Mouse (Mus musculus) heart, embryonic 13.5 days (tissue): ENCODE data around the gene Rpp40. TPM values are rescaled to one million over a fixed set of nuclear protein-coding genes. Genes with fewer than 3 reads are reported as not detected.

Experiments
- ATAC-seq: fragments of 200-750 bp; cut with Nextera tagmentation; 2 replicates; pipeline ENCODE4 v1.8.0; 2017; ENCODE audit warnings: moderate TSS enrichment; ENCODE audit not compliant: insufficient number of reproducible peaks, low FRiP score, low TSS enrichment; ENCODE audit errors: extremely low read depth
- H3K27ac ChIP-seq: fragments of 300-500 bp; sonication (generic); replicated peaks from 2 replicates; pipeline ENCODE4 v1.5.1; 2015; ENCODE audit warnings: moderate library complexity, mild to moderate bottlenecking, inconsistent platforms
- H3K27me3 ChIP-seq: fragments of 300-500 bp; sonication (generic); replicated peaks from 2 replicates; pipeline ENCODE4 v1.6.1; 2015; ENCODE audit warnings: mild to moderate bottlenecking, inconsistent platforms
- H3K36me3 ChIP-seq: fragments of 300-500 bp; sonication (generic); 2 replicates; pipeline ENCODE4 v1.6.1; 2015; ENCODE audit warnings: mild to moderate bottlenecking, inconsistent platforms
- H3K4me1 ChIP-seq: fragments of 300-500 bp; sonication (generic); 2 replicates; pipeline ENCODE4 v1.6.1; 2015; ENCODE audit warnings: inconsistent platforms
- H3K4me2 ChIP-seq: fragments of 300-500 bp; sonication (generic); 2 replicates; pipeline ENCODE4 v1.6.1; 2015; ENCODE audit warnings: inconsistent platforms, mild to moderate bottlenecking, moderate library complexity
- H3K4me3 ChIP-seq: fragments of 300-500 bp; sonication (generic); 2 replicates; pipeline ENCODE4 v1.5.1; 2015; ENCODE audit warnings: moderate library complexity, mild to moderate bottlenecking, inconsistent platforms
- H3K9ac ChIP-seq: fragments of 300-500 bp; sonication (generic); 2 replicates; pipeline ENCODE4 v1.6.1; 2015; ENCODE audit warnings: inconsistent platforms, mild to moderate bottlenecking, moderate library complexity
- H3K9me3 ChIP-seq: fragments of 300-500 bp; sonication (generic); 2 replicates; pipeline ENCODE4 v1.6.1; 2016; ENCODE audit warnings: inconsistent platforms
- WGBS: fragments of 180-500 bp; shearing (Covaris S2); methylation state at CpG from one replicate; pipeline ENCODE4 v1.1.7; 2015; ENCODE audit warnings: mixed read lengths; 5-methylcytosine and 5-hydroxymethylcytosine counted together
- polyA plus RNA-seq: library from polyadenylated mRNA; unstranded; fragments of >200 nt; fragmentation: Nextera tagmentation; extraction: Ambion mirVana; gene quantifications from 2 replicates; pipeline ENCODE4 v1.2.1, GENCODE M21; 2015

The Rpp40 gene
- polyA plus RNA-seq: 9.7 and 9.8 TPM in 2 replicates

GRCm38 (mm10) chr13:35905879-35906481 lies at the start of gene Rpp40:
Gene Rpp40 (minus strand): TSS chr13:35906359.
- peak within 1 kb of the TSS; percentile 82 for H3K9ac ChIP-seq
- H3K27me3 ChIP-seq: no peaks in the 10 kb centered on the region
- no peak within 1 kb of the TSS for H3K27ac ChIP-seq
- WGBS: under 1% methylated on average over 35 of the region's 35 CpGs
- peak; percentile 95 for ATAC-seq
- no peaks in the 10 kb centered on the region for H3K9me3 ChIP-seq
- H3K36me3 ChIP-seq: no peaks in the 10 kb centered on the region
- peak within 1 kb of the TSS; percentile 71 for H3K4me3 ChIP-seq
- peaks cover 5% of the 10 kb centered on the region; the same call in 1 of the 2 replicates for H3K4me1 ChIP-seq
- peak within 1 kb of the TSS; percentile 84 for H3K4me2 ChIP-seq

- H3K4me2 ChIP-seq: no peak overlapping the region
- H3K27ac ChIP-seq: no peak overlapping the region
- H3K27me3 ChIP-seq: no peaks in the 10 kb centered on the region
- no peak overlapping the region for H3K9ac ChIP-seq
- H3K4me1 ChIP-seq: no peaks in the 10 kb centered on the region
- WGBS: 68% methylated on average over 17 of the region's 17 CpGs
- H3K36me3 ChIP-seq: no peaks in the 10 kb centered on the region
- no peaks in the 10 kb centered on the region for H3K9me3 ChIP-seq
- no peak overlapping the region for H3K4me3 ChIP-seq
- no peak for ATAC-seq
These were observed 43.8 kb upstream of the Rpp40 start for GRCm38 (mm10) chr13:35949814-35950455.

- H3K4me3 ChIP-seq: no peak overlapping the region
- ATAC-seq: no peak
- WGBS: 17% methylated on average over 14 of the region's 14 CpGs
- peak overlapping the region; percentile 43 for H3K4me2 ChIP-seq
- H3K9ac ChIP-seq: no peak overlapping the region
- no peaks in the 10 kb centered on the region for H3K9me3 ChIP-seq
- H3K27me3 ChIP-seq: no peaks in the 10 kb centered on the region
- H3K4me1 ChIP-seq: no peaks in the 10 kb centered on the region
- H3K36me3 ChIP-seq: no peaks in the 10 kb centered on the region
- no peak overlapping the region for H3K27ac ChIP-seq
These were observed 41.3 kb upstream of the Rpp40 start for GRCm38 (mm10) chr13:35947354-35948000.

DNA sequence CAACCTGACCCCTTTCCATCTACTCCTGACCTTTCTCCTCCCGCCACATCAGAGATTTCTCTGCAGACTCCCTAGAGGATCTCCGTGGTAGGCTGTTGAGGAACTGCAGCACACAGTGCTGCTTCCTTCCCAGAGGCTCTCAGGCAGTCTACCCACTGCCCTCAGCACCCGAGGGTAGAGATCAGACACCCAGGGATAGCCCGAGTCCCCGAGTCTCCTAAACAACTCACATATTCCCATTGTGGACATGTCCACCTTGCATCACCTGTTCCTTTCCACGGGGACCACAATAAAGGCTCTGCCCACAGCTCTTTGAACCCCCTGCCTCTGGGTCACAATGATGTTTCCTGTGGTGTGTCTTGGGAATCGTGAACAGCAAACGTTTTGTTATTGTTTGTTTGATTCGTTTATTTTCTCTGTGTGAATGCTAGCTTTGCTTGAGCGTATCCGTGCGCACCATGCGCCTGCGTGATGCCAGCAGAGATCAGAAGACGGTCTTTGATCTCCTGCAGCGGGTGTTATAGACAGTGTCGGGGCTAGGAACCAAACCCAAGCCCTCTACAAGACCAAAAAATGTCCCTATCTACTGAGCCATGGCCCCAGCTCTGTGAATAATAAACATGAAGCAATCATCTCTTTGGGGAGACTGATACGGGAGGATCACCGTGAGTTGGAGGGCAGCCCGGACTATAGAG lies 40.6 kb upstream of the Rpp40 start:
- no peak overlapping the region for H3K9ac ChIP-seq
- H3K27ac ChIP-seq: no peak overlapping the region
- no peaks in the 10 kb centered on the region for H3K36me3 ChIP-seq
- no peaks in the 10 kb centered on the region for H3K9me3 ChIP-seq
- H3K4me2 ChIP-seq: no peak overlapping the region
- no peaks in the 10 kb centered on the region for H3K4me1 ChIP-seq
- 66% methylated on average over 20 of the region's 20 CpGs for WGBS
- H3K4me3 ChIP-seq: no peak overlapping the region
- no peak for ATAC-seq
- no peaks in the 10 kb centered on the region for H3K27me3 ChIP-seq

- no peaks in the 10 kb centered on the region for H3K9me3 ChIP-seq
- no peak for ATAC-seq
- H3K4me1 ChIP-seq: no peaks in the 10 kb centered on the region
- H3K27me3 ChIP-seq: no peaks in the 10 kb centered on the region
- H3K36me3 ChIP-seq: no peaks in the 10 kb centered on the region
- 78% methylated on average over 5 of the region's 5 CpGs for WGBS
- H3K4me3 ChIP-seq: no peak overlapping the region
- no peak overlapping the region for H3K27ac ChIP-seq
- H3K9ac ChIP-seq: no peak overlapping the region
- no peak overlapping the region for H3K4me2 ChIP-seq
These were observed 34.8 kb upstream of the Rpp40 start for GRCm38 (mm10) chr13:35940934-35941333.

DNA sequence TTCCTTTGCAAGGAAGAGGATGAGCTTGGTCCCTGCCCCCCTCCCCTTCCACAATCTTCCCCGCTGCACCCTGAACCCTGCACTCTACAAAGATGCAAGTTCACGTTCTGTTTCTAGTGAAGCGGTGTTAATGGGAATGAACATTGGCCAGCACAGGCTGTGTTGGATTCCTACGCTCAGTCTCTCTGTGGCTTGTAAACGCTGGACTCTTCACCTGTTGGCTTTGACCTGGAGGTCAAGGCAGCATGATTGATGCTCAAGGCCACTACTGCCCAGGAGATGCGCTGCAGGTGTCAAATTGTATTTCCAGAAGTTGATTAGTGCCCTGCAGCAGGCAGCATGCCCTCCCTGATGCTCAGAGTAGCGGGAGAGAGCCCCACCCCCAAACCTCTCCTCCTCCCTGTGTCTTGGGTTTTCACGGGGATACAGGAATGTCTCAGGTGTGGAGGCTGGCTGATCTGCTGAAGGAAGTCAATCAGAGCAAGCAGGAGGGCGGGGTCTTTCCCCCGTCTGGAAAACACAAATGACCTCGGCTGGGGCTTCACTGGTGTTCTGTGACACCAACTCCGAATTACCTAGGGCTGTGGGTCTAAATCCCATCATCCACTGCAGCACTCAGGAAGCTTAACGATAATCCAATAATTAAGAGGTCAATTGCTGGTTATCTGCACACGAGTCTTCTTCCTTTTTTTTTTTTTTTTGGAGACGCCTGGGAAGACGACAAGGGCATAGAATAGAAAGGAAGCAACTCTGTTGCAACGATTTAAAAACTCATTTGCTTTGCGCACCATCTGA lies 33.9 kb upstream of the Rpp40 start:
- Histone ChIP-seq H3K4me2 (no peak overlapping the region), H3K9me3 (peaks cover 1% of the 10 kb centered on the region; the same call in 1 of the 2 replicates), H3K36me3 (no peaks in the 10 kb centered on the region), H3K9ac (no peak overlapping the region), H3K4me1 (no peaks in the 10 kb centered on the region), H3K4me3 (no peak overlapping the region), H3K27ac (no peak overlapping the region), H3K27me3 (no peaks in the 10 kb centered on the region)
- WGBS: 59% methylated on average over 18 of the region's 18 CpGs
- ATAC-seq: no peak

DNA sequence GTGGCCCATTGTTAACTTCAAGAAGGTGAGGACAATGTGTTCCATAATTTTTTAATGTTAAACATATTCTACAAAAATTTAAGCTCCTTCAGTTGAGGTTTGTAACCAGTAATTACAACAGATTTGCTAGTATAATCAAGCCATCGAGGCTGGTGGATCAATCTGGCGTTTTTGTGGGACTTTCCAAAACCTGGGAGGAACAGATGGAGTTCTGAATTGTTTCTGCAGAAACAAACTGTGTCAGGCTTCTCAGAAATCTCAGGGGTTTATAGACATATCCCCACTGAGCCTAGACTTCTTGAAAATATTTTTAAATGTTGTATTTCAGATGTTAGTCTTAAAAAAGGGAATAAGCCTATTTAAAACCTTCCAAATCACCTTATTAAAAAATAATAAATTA lies 31.8 kb upstream of the Rpp40 start:
- Histone ChIP-seq H3K9me3 (peaks cover 12% of the 10 kb centered on the region; the same call in 1 of the 2 replicates), H3K27ac (no peak overlapping the region), H3K4me3 (no peak overlapping the region), H3K9ac (no peak overlapping the region), H3K27me3 (no peaks in the 10 kb centered on the region), H3K4me1 (no peaks in the 10 kb centered on the region), H3K4me2 (no peak overlapping the region), H3K36me3 (no peaks in the 10 kb centered on the region)
- no peak for ATAC-seq
- 82% methylated on average over 2 of the region's 2 CpGs for WGBS

- peaks cover 13% of the 10 kb centered on the region; the same call in 1 of the 2 replicates for H3K9me3 ChIP-seq
- 79% methylated on average over 1 of the region's 1 CpGs for WGBS
- no peak overlapping the region for H3K27ac ChIP-seq
- H3K36me3 ChIP-seq: no peaks in the 10 kb centered on the region
- no peak overlapping the region for H3K4me2 ChIP-seq
- H3K4me3 ChIP-seq: no peak overlapping the region
- H3K4me1 ChIP-seq: no peaks in the 10 kb centered on the region
- H3K27me3 ChIP-seq: no peaks in the 10 kb centered on the region
- H3K9ac ChIP-seq: no peak overlapping the region
- no peak for ATAC-seq
These were observed 5.3 kb upstream of the Rpp40 start for GRCm38 (mm10) chr13:35911476-35911875.

DNA sequence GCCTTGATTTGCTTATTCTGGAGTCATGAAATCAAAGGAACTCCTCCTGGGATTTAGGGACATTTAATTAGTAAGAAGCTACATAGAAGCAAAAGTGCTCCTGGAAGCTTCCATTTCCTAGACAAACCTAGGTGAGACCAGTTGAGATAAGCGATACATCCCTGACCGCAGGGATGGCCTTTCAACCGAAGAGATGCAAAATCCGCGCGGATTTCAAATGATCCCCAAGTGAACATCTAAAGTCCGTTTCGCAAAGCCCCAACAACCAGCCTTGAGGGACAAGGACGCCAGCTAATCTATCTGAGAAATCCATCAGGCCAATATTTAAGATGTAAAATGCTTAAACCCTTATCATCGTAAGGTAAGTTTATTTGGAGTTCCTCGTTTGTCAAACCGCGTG lies 781 bp downstream of the Rpp40 start:
- Histone ChIP-seq H3K4me1 (peaks cover 5% of the 10 kb centered on the region; the same call in 1 of the 2 replicates), H3K9ac (peak overlapping the region; percentile 82), H3K27me3 (no peaks in the 10 kb centered on the region), H3K9me3 (no peaks in the 10 kb centered on the region), H3K27ac (no peak overlapping the region), H3K4me2 (peak overlapping the region; percentile 84), H3K4me3 (peak overlapping the region; percentile 71), H3K36me3 (no peaks in the 10 kb centered on the region)
- under 1% methylated on average over 13 of the region's 13 CpGs for WGBS
- no peak for ATAC-seq

DNA sequence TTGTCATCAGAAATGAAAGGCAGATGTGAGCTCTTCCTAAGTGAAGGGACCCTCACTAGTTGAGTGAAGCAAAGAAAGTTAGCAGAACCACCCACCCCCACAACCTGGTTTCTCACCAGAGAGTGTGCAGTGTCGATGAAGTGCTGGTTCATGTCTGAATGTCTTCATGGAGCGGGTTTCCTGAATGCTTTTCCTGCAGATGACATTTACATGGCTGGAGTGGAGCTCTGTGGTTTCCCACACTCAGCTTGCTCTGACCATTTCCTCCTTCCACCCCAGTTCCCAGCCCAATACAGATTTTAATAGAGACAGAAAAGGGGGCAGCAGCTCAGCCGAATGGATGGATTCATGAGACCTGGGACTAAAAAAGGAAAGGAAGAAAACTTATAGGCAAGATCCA lies 13.3 kb downstream of the Rpp40 start:
- ATAC-seq: no peak
- no peaks in the 10 kb centered on the region for H3K4me1 ChIP-seq
- H3K27ac ChIP-seq: no peak overlapping the region
- 76% methylated on average over 3 of the region's 3 CpGs for WGBS
- H3K9ac ChIP-seq: no peak overlapping the region
- H3K36me3 ChIP-seq: peaks cover 19% of the 10 kb centered on the region
- H3K27me3 ChIP-seq: no peaks in the 10 kb centered on the region
- no peak overlapping the region for H3K4me2 ChIP-seq
- no peaks in the 10 kb centered on the region; the same call in 1 of the 2 replicates for H3K9me3 ChIP-seq
- H3K4me3 ChIP-seq: no peak overlapping the region
